Mouse (Mus musculus) embryonic facial prominence, embryonic 10.5 days (tissue): ENCODE measurements around the gene Msx2. TPM values are rescaled to one million over a fixed set of nuclear protein-coding genes. Genes with fewer than 3 reads are reported as not detected.

Experiments used
- DNase-seq: peaks from one replicate; pipeline ENCODE4 v3.0.0-alpha.2; 2017; ENCODE audit warnings: low spot score
- H3K27ac ChIP-seq: fragments of 300-500 bp; sonication (generic); replicated peaks from 2 replicates; pipeline ENCODE4 v1.5.1; 2016; ENCODE audit warnings: mild to moderate bottlenecking
- H3K27me3 ChIP-seq: fragments of 300-500 bp; sonication (generic); replicated peaks from 2 replicates; pipeline ENCODE4 v1.6.1; 2016; ENCODE audit warnings: low read depth, mild to moderate bottlenecking; ENCODE audit not compliant: poor library complexity, severe bottlenecking
- H3K36me3 ChIP-seq: fragments of 300-500 bp; sonication (generic); replicated peaks from 2 replicates; pipeline ENCODE4 v1.6.1; 2016; ENCODE audit warnings: mild to moderate bottlenecking, moderate library complexity
- H3K4me1 ChIP-seq: fragments of 300-500 bp; sonication (generic); 2 replicates; pipeline ENCODE4 v1.6.1; 2016
- H3K4me3 ChIP-seq: fragments of 300-500 bp; sonication (generic); 2 replicates; pipeline ENCODE4 v1.5.1; 2016; ENCODE audit warnings: mild to moderate bottlenecking, moderate library complexity
- H3K9me3 ChIP-seq: fragments of 300-500 bp; sonication (generic); 2 replicates; pipeline ENCODE4 v1.6.1; 2016; ENCODE audit warnings: mild to moderate bottlenecking
- WGBS: fragments of 180-500 bp; shearing (Covaris S2); methylation state at CpG from one replicate; pipeline ENCODE4 v1.1.7; 2016; 5-methylcytosine and 5-hydroxymethylcytosine counted together
- polyA plus RNA-seq: library from polyadenylated mRNA; unstranded; fragments of >200 nt; fragmentation: Nextera tagmentation; extraction: Ambion mirVana; gene quantifications from 2 replicates; pipeline ENCODE4 v1.2.1, GENCODE M21; 2016

Msx2 gene
- polyA plus RNA-seq, 1 experiment from 2014 or later: 41.4 TPM

- Histone ChIP-seq H3K4me1 (peaks cover 65% of the 10 kb centered on the region), H3K27me3 (peaks cover 99% of the 10 kb centered on the region), H3K27ac (peak overlapping the region; percentile 77), H3K36me3 (0 out of 2 replicates have a peak, but pooled peaks cover 3% of the 10 kb centered on the region), H3K9me3 (no peaks in the 10 kb centered on the region), H3K4me3 (peak overlapping the region; percentile 50)
- WGBS: 2% methylated on average over 10 of the region's 10 CpGs
- no peak for DNase-seq
Measured at GRCm38 (mm10) chr13:53463946-53464345, 8.9 kb downstream of the Msx2 start.

GRCm38 (mm10) chr13:53463037-53463436, 9.8 kb downstream of the Msx2 start:
- no peaks in the 10 kb centered on the region for H3K9me3 ChIP-seq
- peaks cover 59% of the 10 kb centered on the region for H3K4me1 ChIP-seq
- H3K36me3 ChIP-seq: 0 out of 2 replicates have a peak, but pooled peaks cover 2% of the 10 kb centered on the region
- WGBS: 2% methylated on average over 7 of the region's 7 CpGs
- peaks cover 99% of the 10 kb centered on the region for H3K27me3 ChIP-seq
- DNase-seq: peak; percentile 60
- peak overlapping the region; percentile 61 for H3K4me3 ChIP-seq
- H3K27ac ChIP-seq: peak overlapping the region; percentile 85

- H3K9me3 ChIP-seq: no peaks in the 10 kb centered on the region
- under 1% methylated on average over 15 of the region's 15 CpGs for WGBS
- peak overlapping the region; percentile 61 for H3K4me3 ChIP-seq
- H3K36me3 ChIP-seq: no peaks in the 10 kb centered on the region
- peaks cover 99% of the 10 kb centered on the region for H3K27me3 ChIP-seq
- peaks cover 57% of the 10 kb centered on the region for H3K4me1 ChIP-seq
- H3K27ac ChIP-seq: peak overlapping the region; percentile 85
- DNase-seq: no peak
Measured at GRCm38 (mm10) chr13:53462649-53462970, 10.3 kb downstream of the Msx2 start.

- Histone ChIP-seq H3K36me3 (no peaks in the 10 kb centered on the region), H3K27ac (peak overlapping the region; percentile 85), H3K27me3 (peaks cover 98% of the 10 kb centered on the region), H3K4me1 (peaks cover 57% of the 10 kb centered on the region), H3K4me3 (peak overlapping the region; percentile 61), H3K9me3 (no peaks in the 10 kb centered on the region)
- WGBS: under 1% methylated on average over 51 of the region's 51 CpGs
- DNase-seq: peak; percentile 82
Measured at GRCm38 (mm10) chr13:53461855-53462648, 10.8 kb downstream of the Msx2 start.

GRCm38 (mm10) chr13:53461346-53461745, 11.5 kb downstream of the Msx2 start:
- Histone ChIP-seq H3K4me1 (peaks cover 55% of the 10 kb centered on the region), H3K4me3 (peak overlapping the region; percentile 61; the same call in 1 of the 2 replicates), H3K27me3 (peaks cover 98% of the 10 kb centered on the region), H3K27ac (no peak overlapping the region), H3K36me3 (no peaks in the 10 kb centered on the region), H3K9me3 (no peaks in the 10 kb centered on the region)
- no peak for DNase-seq
- 33% methylated on average over 2 of the region's 2 CpGs for WGBS

- peaks cover 96% of the 10 kb centered on the region for H3K27me3 ChIP-seq
- H3K4me1 ChIP-seq: peaks cover 48% of the 10 kb centered on the region
- no peak overlapping the region for H3K27ac ChIP-seq
- H3K9me3 ChIP-seq: no peaks in the 10 kb centered on the region
- H3K36me3 ChIP-seq: no peaks in the 10 kb centered on the region
- no peak for DNase-seq
- no peak overlapping the region for H3K4me3 ChIP-seq
- WGBS: 61% methylated on average over 4 of the region's 4 CpGs
Measured at GRCm38 (mm10) chr13:53458766-53459165, 14.1 kb downstream of the Msx2 start.

GRCm38 (mm10) chr13:53454794-53455672, 17.8 kb downstream of the Msx2 start:
- peaks cover 86% of the 10 kb centered on the region for H3K27me3 ChIP-seq
- WGBS: 5% methylated on average over 21 of the region's 21 CpGs
- H3K27ac ChIP-seq: peak overlapping the region; percentile 61
- H3K36me3 ChIP-seq: no peaks in the 10 kb centered on the region
- DNase-seq: peak; percentile 54
- H3K4me1 ChIP-seq: peaks cover 18% of the 10 kb centered on the region
- peak overlapping the region; percentile 52 for H3K4me3 ChIP-seq
- H3K9me3 ChIP-seq: no peaks in the 10 kb centered on the region

- Histone ChIP-seq H3K36me3 (no peaks in the 10 kb centered on the region), H3K4me3 (no peak overlapping the region), H3K27me3 (peaks cover 78% of the 10 kb centered on the region), H3K27ac (no peak overlapping the region), H3K9me3 (no peaks in the 10 kb centered on the region), H3K4me1 (peaks cover 18% of the 10 kb centered on the region)
- no peak for DNase-seq
- WGBS: 84% methylated on average over 3 of the region's 3 CpGs
Measured at GRCm38 (mm10) chr13:53453927-53454326, 18.9 kb downstream of the Msx2 start.

GRCm38 (mm10) chr13:53447609-53448008, 25.3 kb downstream of the Msx2 start:
- no peaks in the 10 kb centered on the region for H3K36me3 ChIP-seq
- H3K4me1 ChIP-seq: peaks cover 7% of the 10 kb centered on the region
- no peak overlapping the region for H3K4me3 ChIP-seq
- peaks cover 24% of the 10 kb centered on the region for H3K27me3 ChIP-seq
- 33% methylated on average over 6 of the region's 6 CpGs for WGBS
- H3K9me3 ChIP-seq: no peaks in the 10 kb centered on the region
- peak; percentile 62 for DNase-seq
- H3K27ac ChIP-seq: no peak overlapping the region

GRCm38 (mm10) chr13:53443602-53444001, 29.3 kb downstream of the Msx2 start:
- 29% methylated on average over 3 of the region's 3 CpGs for WGBS
- no peak overlapping the region for H3K27ac ChIP-seq
- no peaks in the 10 kb centered on the region for H3K36me3 ChIP-seq
- H3K4me3 ChIP-seq: no peak overlapping the region
- 0 out of 2 replicates have a peak, but pooled peaks cover 13% of the 10 kb centered on the region for H3K27me3 ChIP-seq
- no peaks in the 10 kb centered on the region for H3K9me3 ChIP-seq
- peak; percentile 62 for DNase-seq
- H3K4me1 ChIP-seq: peaks cover 13% of the 10 kb centered on the region

GRCm38 (mm10) chr13:53442168-53442980, 30.5 kb downstream of the Msx2 start:
- H3K4me1 ChIP-seq: peaks cover 13% of the 10 kb centered on the region
- no peak overlapping the region for H3K27ac ChIP-seq
- 0 out of 2 replicates have a peak, but pooled peaks cover 13% of the 10 kb centered on the region for H3K27me3 ChIP-seq
- H3K4me3 ChIP-seq: peak overlapping the region; percentile 49
- 38% methylated on average over 25 of the region's 25 CpGs for WGBS
- H3K9me3 ChIP-seq: no peaks in the 10 kb centered on the region
- peak; percentile 71 for DNase-seq
- no peaks in the 10 kb centered on the region for H3K36me3 ChIP-seq
